Mouse (Mus musculus) adrenal gland, postnatal 36 days (tissue): ENCODE data around the gene Serpina10. TPM values are rescaled to one million over a fixed set of nuclear protein-coding genes. Genes with fewer than 3 reads are reported as not detected.
"Not testable (repeated sequence)": the region's sequence is repeated elsewhere in the genome, so short reads cannot be mapped to it uniquely, and the experiment has no call there.

Experiments used
- DNase-seq, 2 experiments: peaks; one replicate each; pipeline ENCODE4 v3.0.0; 2021; ENCODE audit warnings: mixed read lengths in 1 of 2
- total RNA-seq, 2 experiments: library from RNA; stranded (reverse); gene quantifications; 2 replicates each; pipeline ENCODE4 v1.2.3; 2021

Gene Serpina10
- total RNA-seq, 2 experiments from 2014 or later, result 0.36 to 0.46 TPM

DNA sequence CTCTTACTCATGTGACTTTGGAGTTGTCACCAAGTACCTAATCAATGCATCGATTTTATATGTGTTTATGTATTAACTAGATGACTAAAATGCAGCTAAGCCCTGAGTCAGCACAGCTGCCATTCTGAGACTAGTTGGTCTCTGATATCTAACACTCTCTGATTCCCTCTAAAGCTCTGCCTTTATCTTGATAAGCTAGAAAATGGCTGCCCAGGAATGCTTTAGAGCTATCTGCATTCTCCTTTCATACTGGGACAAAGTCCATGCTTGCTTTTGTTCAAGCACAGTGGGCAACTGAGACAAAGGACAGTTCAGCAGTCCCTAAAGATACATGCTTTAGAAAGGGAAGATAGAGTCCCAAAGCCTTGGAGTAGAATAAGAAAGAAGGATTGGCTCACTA is 16.1 kb downstream of the Serpina10 start:
- DNase-seq, result no peak

GRCm38 (mm10) chr12:103601839-103602238 is 29.4 kb downstream of the Serpina10 start:
- DNase-seq, result no peak

DNA sequence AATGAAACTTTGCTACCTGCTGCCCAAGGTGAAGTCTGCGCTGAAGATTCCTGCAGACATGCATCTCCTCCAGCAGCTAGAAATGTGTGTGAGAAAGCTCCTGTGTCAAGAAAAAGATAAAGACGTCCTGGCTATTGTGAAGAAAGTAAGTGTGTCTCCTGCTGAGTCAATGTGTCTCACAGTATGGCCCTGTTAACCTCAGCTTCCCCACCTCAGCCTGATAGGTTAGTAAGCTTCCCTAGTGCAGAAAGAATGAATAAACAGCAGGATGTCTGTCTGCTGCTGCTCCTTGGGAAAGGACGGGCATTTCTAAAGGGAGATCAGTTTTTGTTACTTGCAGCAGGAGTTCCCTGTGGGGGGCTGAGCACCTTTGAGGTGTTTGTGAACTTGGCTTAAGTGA is 30.9 kb downstream of the Serpina10 start:
- no peak for DNase-seq

GRCm38 (mm10) chr12:103598411-103598810 is 32.8 kb downstream of the Serpina10 start:
- DNase-seq, result peak in 1 of 2 experiments; percentile 22

GRCm38 (mm10) chr12:103583771-103584170 is 47.5 kb downstream of the Serpina10 start:
- no peak for DNase-seq

GRCm38 (mm10) chr12:103578148-103578547 is 53.1 kb downstream of the Serpina10 start:
- DNase-seq, result not testable (repeated sequence)

DNA sequence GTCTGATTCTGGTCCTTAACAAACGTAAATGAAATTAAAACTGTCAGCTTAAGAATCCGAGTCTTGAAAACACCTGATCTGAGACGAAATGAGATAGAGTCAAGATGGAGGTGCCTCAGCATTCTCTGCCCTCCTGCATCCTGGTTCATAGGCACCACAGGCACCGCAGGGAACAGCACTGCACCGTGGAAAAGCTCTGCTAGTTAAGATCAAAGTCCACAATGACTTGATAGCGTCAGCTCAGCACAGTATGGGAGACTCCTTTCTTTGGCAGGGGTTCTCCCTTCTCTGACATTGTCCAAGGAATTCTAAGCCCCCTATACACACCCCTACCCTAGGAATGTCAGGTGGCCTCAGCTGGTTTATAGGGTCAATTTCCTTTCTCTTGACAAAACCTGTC is 61.6 kb downstream of the Serpina10 start:
- DNase-seq, result no peak

DNA sequence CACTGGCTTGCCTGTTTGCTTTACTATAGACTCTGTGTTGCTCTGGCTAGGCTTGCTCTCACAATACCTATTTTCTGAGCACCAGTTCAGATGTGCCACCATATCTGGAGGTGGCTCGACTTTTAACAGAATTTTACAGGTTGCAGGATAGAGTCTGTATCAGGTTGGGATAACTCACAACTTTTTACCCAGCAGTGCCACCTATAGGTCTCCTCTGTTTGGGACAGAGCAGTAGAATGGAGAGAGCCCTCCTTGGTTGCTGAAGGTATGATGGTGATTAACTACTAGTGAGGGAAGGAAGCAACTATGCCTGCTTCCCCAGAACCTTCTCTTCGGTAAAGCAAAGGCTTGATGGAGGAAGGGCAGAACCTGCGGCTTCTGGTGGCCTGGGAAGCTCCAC is 64.1 kb downstream of the Serpina10 start:
- DNase-seq, result peak; percentile 22 to 51

DNA sequence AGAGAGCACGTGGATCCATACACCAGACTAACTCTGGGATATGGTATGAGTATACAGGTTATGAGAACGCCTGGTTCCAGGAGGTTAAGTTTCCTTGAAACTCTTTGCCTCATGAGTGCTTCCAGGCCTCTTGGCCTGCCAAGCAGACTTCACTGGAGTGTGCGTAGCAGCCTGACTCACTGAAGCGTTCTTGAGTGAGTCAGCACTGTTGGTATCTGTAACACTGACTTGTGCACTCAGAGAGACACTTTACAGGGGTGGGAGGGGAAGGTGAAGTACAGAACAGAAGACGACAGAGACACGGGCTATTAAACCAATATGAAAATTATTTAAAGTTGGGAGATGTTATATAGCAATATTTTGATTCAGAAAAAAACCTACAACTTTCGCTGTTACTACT is 66.1 kb downstream of the Serpina10 start:
- peak; percentile 41 to 59 for DNase-seq

Other genes starting within 250 kb of the Serpina10 start
- gene Otub2, start 242.8 kb downstream of the Serpina10 start, total RNA-seq, result 1 to 10 TPM; 2.8 to 3.7 TPM
- gene 9330161L09Rik, start 223.6 kb downstream of the Serpina10 start, total RNA-seq, result 1 to 10 TPM; 1.5 to 1.7 TPM
- 100 to 1,000 TPM; 121 to 122 TPM for gene Ddx24, start 205.6 kb downstream of the Serpina10 start, total RNA-seq
- 1,000 to 10,000 TPM; 1,339 to 1,709 TPM for gene Ifi27, start 197.2 kb downstream of the Serpina10 start, total RNA-seq
- gene Ifi27l2a, start 187.8 kb downstream of the Serpina10 start, total RNA-seq, result 100 to 1,000 TPM; 128 to 279 TPM
- not detected for gene Ifi27l2b, start 174.2 kb downstream of the Serpina10 start, total RNA-seq
- gene Ppp4r4, start 99.2 kb downstream of the Serpina10 start, total RNA-seq, result 1 to 10 TPM; 4.0 to 4.4 TPM
- gene Serpina6, start 25.8 kb upstream of the Serpina10 start, total RNA-seq, result 1 to 10 TPM in 1 of 2 experiments, under 1 TPM in 1; 0.63 to 3.9 TPM
- not detected for gene Serpina16, start 44.7 kb upstream of the Serpina10 start, total RNA-seq
- gene Serpina1f, start 64.1 kb upstream of the Serpina10 start, total RNA-seq, result not detected
- 1 to 10 TPM in 1 of 2 experiments, not detected in 1; 2.7 TPM for gene Serpina1d, start 142.1 kb upstream of the Serpina10 start, total RNA-seq
- 1 to 10 TPM in 1 of 2 experiments, not detected in 1; 5.0 TPM for gene Serpina1b, start 198.9 kb upstream of the Serpina10 start, total RNA-seq
- 1 to 10 TPM in 1 of 2 experiments, not detected in 1; 4.3 TPM for gene Serpina1a, start 232.1 kb upstream of the Serpina10 start, total RNA-seq